Mouse (Mus musculus) forebrain, postnatal 0 days (tissue): Measurements from ENCODE around the gene Nkx2-5. TPM values are rescaled to one million over a fixed set of nuclear protein-coding genes. Genes with fewer than 3 reads are reported as not detected.

Experiments used
- ATAC-seq: fragments of 200-750 bp; cut with Nextera tagmentation; 2 replicates; pipeline ENCODE4 v1.8.0; 2017; ENCODE audit warnings: mild to moderate bottlenecking, moderate library complexity
- DNase-seq: peaks from one replicate; pipeline ENCODE4 v3.0.0-alpha.2; 2015
- H3K27ac ChIP-seq: fragments of 300-500 bp; sonication (generic); 2 replicates; pipeline ENCODE4 v1.5.1; 2014; ENCODE audit warnings: low read depth, mild to moderate bottlenecking, antibody characterized with exemption, low read length, moderate library complexity, mixed read lengths
- H3K27me3 ChIP-seq: fragments of 300-500 bp; sonication (generic); 2 replicates; pipeline ENCODE4 v1.6.1; 2014; ENCODE audit warnings: mild to moderate bottlenecking, low read length, mixed read lengths; ENCODE audit not compliant: insufficient read depth
- H3K36me3 ChIP-seq: fragments of 300-500 bp; sonication (generic); 2 replicates; pipeline ENCODE4 v1.6.1; 2014; ENCODE audit warnings: mild to moderate bottlenecking, moderate library complexity; ENCODE audit not compliant: insufficient read depth
- H3K4me1 ChIP-seq: fragments of 300-500 bp; sonication (generic); 2 replicates; pipeline ENCODE4 v1.6.1; 2014; ENCODE audit warnings: antibody characterized with exemption; ENCODE audit not compliant: insufficient read depth
- H3K4me2 ChIP-seq: fragments of 300-500 bp; sonication (generic); 2 replicates; pipeline ENCODE4 v1.6.1; 2014; ENCODE audit warnings: low read depth, mild to moderate bottlenecking, moderate library complexity
- H3K4me3 ChIP-seq: fragments of 300-500 bp; sonication (generic); 2 replicates; pipeline ENCODE4 v1.5.1; 2014; ENCODE audit warnings: low read depth, low read length, mixed read lengths
- H3K9ac ChIP-seq: fragments of 300-500 bp; sonication (generic); 2 replicates; pipeline ENCODE4 v1.6.1; 2014; ENCODE audit warnings: mild to moderate bottlenecking
- H3K9me3 ChIP-seq: fragments of 300-500 bp; sonication (generic); 2 replicates; pipeline ENCODE4 v1.6.1; 2016; ENCODE audit warnings: low read length
- CTCF ChIP-seq: sonication (generic); IDR thresholded peaks from 2 replicates; pipeline ENCODE4 v1.5.1; 2016; ENCODE audit warnings: antibody characterized with exemption, control low read depth, low read depth
- WGBS: fragments of 180-500 bp; shearing (Covaris S2); extraction: QIAGEN DNeasy Blood & Tissue Kit; methylation state at CpG from one replicate; pipeline ENCODE4 v1.1.7; 2014; 5-methylcytosine and 5-hydroxymethylcytosine counted together
- polyA plus RNA-seq: library from polyadenylated mRNA; unstranded; fragments of >200 nt; fragmentation: Nextera tagmentation; extraction: Ambion mirVana; gene quantifications from 2 replicates; pipeline ENCODE4 v1.2.1, GENCODE M21; 2015
- total RNA-seq: library from RNA; depleted of rRNA; stranded (reverse); fragments of >200 nt; gene quantifications from 2 replicates; pipeline ENCODE4 v1.2.3, GENCODE M21; 2014

The Nkx2-5 gene
- total and polyA plus RNA-seq, 2 experiments from 2014 or later, result 0.14 TPM; not detected in 1

GRCm38 (mm10) chr17:26845149-26846050, 591 bp upstream of the Nkx2-5 start:
- no peak overlapping the region for H3K4me2 ChIP-seq
- H3K36me3 ChIP-seq, result no peaks in the 10 kb centered on the region

GRCm38 (mm10) chr17:26844371-26844851, 398 bp downstream of the Nkx2-5 start:
- TF ChIP-seq CTCF, result no peak
- ATAC-seq, result no peak
- Histone ChIP-seq H3K4me2 (no peak overlapping the region), H3K36me3 (no peaks in the 10 kb centered on the region), H3K9ac (no peak overlapping the region), H3K27ac (no peak overlapping the region), H3K4me1 (no peaks in the 10 kb centered on the region), H3K4me3 (no peak overlapping the region), H3K27me3 (peaks cover 80% of the 10 kb centered on the region), H3K9me3 (no peaks in the 10 kb centered on the region)
- WGBS, result 2% methylated on average over 36 of the region's 36 CpGs
- no peak for DNase-seq

More at GRCm38 (mm10) chr17:26845149-26846050, 591 bp upstream of the Nkx2-5 start:
- Histone ChIP-seq H3K9ac (no peak overlapping the region), H3K27ac (no peak overlapping the region), H3K27me3 (peaks cover 70% of the 10 kb centered on the region), H3K4me3 (no peak overlapping the region), H3K9me3 (no peaks in the 10 kb centered on the region), H3K4me1 (no peaks in the 10 kb centered on the region)
- ATAC-seq (no peak), DNase-seq (no peak)
- 3% methylated on average over 14 of the region's 14 CpGs for WGBS
- no peak for TF ChIP-seq CTCF

- Histone ChIP-seq H3K9ac (no peak overlapping the region), H3K36me3 (no peaks in the 10 kb centered on the region), H3K4me2 (no peak overlapping the region), H3K9me3 (no peaks in the 10 kb centered on the region), H3K27me3 (peaks cover 86% of the 10 kb centered on the region), H3K4me3 (no peak overlapping the region), H3K27ac (no peak overlapping the region), H3K4me1 (no peaks in the 10 kb centered on the region)
- ATAC-seq (no peak), DNase-seq (peak; percentile 64)
- no peak for TF ChIP-seq CTCF
- WGBS, result 2% methylated on average over 7 of the region's 7 CpGs
Measured at GRCm38 (mm10) chr17:26843696-26844236, 1.0 kb downstream of the Nkx2-5 start.

- H3K4me2 ChIP-seq, result no peak overlapping the region
- H3K4me1 ChIP-seq, result no peaks in the 10 kb centered on the region
- no peak overlapping the region for H3K27ac ChIP-seq
- H3K4me3 ChIP-seq, result no peak overlapping the region
- H3K36me3 ChIP-seq, result no peaks in the 10 kb centered on the region
- WGBS, result 2% methylated on average over 14 of the region's 14 CpGs
- no peak for TF ChIP-seq CTCF
- H3K9ac ChIP-seq, result no peak overlapping the region
- H3K27me3 ChIP-seq, result peaks cover 86% of the 10 kb centered on the region
- DNase-seq (no peak), ATAC-seq (no peak)
- no peaks in the 10 kb centered on the region for H3K9me3 ChIP-seq
Measured at GRCm38 (mm10) chr17:26843229-26843567, 1.6 kb downstream of the Nkx2-5 start.

GRCm38 (mm10) chr17:26842431-26843228, 2.2 kb downstream of the Nkx2-5 start:
- DNase-seq, result no peak
- Histone ChIP-seq H3K4me3 (no peak overlapping the region), H3K9me3 (no peaks in the 10 kb centered on the region), H3K4me1 (no peaks in the 10 kb centered on the region), H3K36me3 (no peaks in the 10 kb centered on the region), H3K9ac (no peak overlapping the region), H3K27me3 (peaks cover 84% of the 10 kb centered on the region), H3K27ac (no peak overlapping the region), H3K4me2 (no peak overlapping the region)
- TF ChIP-seq CTCF, result no peak
- 3% methylated on average over 9 of the region's 9 CpGs for WGBS
- no peak for ATAC-seq

- H3K4me1 ChIP-seq, result no peaks in the 10 kb centered on the region
- ATAC-seq (no peak), DNase-seq (no peak)
- no peaks in the 10 kb centered on the region for H3K9me3 ChIP-seq
- peaks cover 87% of the 10 kb centered on the region for H3K27me3 ChIP-seq
- H3K9ac ChIP-seq, result no peak overlapping the region
- no peak overlapping the region for H3K4me3 ChIP-seq
- H3K27ac ChIP-seq, result no peak overlapping the region
- WGBS, result 2% methylated on average over 5 of the region's 5 CpGs
- no peak overlapping the region for H3K4me2 ChIP-seq
- H3K36me3 ChIP-seq, result no peaks in the 10 kb centered on the region
- no peak for TF ChIP-seq CTCF
Measured at GRCm38 (mm10) chr17:26841981-26842380, 2.8 kb downstream of the Nkx2-5 start.
